Mouse (Mus musculus) kidney, embryonic 15.5 days (tissue): ENCODE data around the gene Cyb5d1. TPM values are rescaled to one million over a fixed set of nuclear protein-coding genes. Genes with fewer than 3 reads are reported as not detected.

Experiments
- ATAC-seq: fragments of 200-750 bp; cut with Nextera tagmentation; replicated peaks from 2 replicates; pipeline ENCODE4 v1.8.0; 2017; ENCODE audit warnings: moderate TSS enrichment; ENCODE audit not compliant: low FRiP score
- H3K27ac ChIP-seq: fragments of 300-500 bp; sonication (generic); 2 replicates; pipeline ENCODE4 v1.5.1; 2015; ENCODE audit warnings: mild to moderate bottlenecking, inconsistent platforms
- H3K27me3 ChIP-seq: fragments of 300-500 bp; sonication (generic); 2 replicates; pipeline ENCODE4 v1.6.1; 2015; ENCODE audit warnings: inconsistent platforms
- H3K36me3 ChIP-seq: fragments of 300-500 bp; sonication (generic); 2 replicates; pipeline ENCODE4 v1.6.1; 2015; ENCODE audit warnings: inconsistent platforms
- H3K4me1 ChIP-seq: fragments of 300-500 bp; sonication (generic); 2 replicates; pipeline ENCODE4 v1.6.1; 2015; ENCODE audit warnings: inconsistent platforms
- H3K4me2 ChIP-seq: fragments of 300-500 bp; sonication (generic); 2 replicates; pipeline ENCODE4 v1.6.1; 2015; ENCODE audit warnings: moderate library complexity, mild to moderate bottlenecking, inconsistent platforms
- H3K4me3 ChIP-seq: fragments of 300-500 bp; sonication (generic); replicated peaks from 2 replicates; pipeline ENCODE4 v1.5.1; 2015; ENCODE audit warnings: mild to moderate bottlenecking, inconsistent platforms
- H3K9ac ChIP-seq: fragments of 300-500 bp; sonication (generic); 2 replicates; pipeline ENCODE4 v1.6.1; 2015; ENCODE audit warnings: mild to moderate bottlenecking, inconsistent platforms
- H3K9me3 ChIP-seq: fragments of 300-500 bp; sonication (generic); replicated peaks from 2 replicates; pipeline ENCODE4 v1.6.1; 2016; ENCODE audit warnings: inconsistent platforms
- WGBS: fragments of 180-500 bp; shearing (Covaris S2); methylation state at CpG from one replicate; pipeline ENCODE4 v1.1.7; 2015; ENCODE audit warnings: mixed read lengths; 5-methylcytosine and 5-hydroxymethylcytosine counted together
- polyA plus RNA-seq: library from polyadenylated mRNA; unstranded; fragments of >200 nt; fragmentation: Nextera tagmentation; extraction: Ambion mirVana; gene quantifications from 2 replicates; pipeline ENCODE4 v1.2.1, GENCODE M21; 2015

The Cyb5d1 gene
- polyA plus RNA-seq, 1 experiment from 2014 or later = 30.5 TPM

GRCm38 (mm10) chr11:69414421-69415326 lies 19.2 kb upstream of the Cyb5d1 start:
- whole genome bisulfite sequencing = 10% methylated on average over 4 of the region's 4 CpGs
- ATAC-seq = no peak
- Histone ChIP-seq H3K4me2 (peak overlapping the region; percentile 95), H3K36me3 (peaks cover 16% of the 10 kb centered on the region), H3K4me3 (peak overlapping the region; percentile 77), H3K9ac (peak overlapping the region; percentile 70), H3K9me3 (no peaks in the 10 kb centered on the region), H3K27me3 (no peaks in the 10 kb centered on the region), H3K27ac (peak overlapping the region; percentile 97), H3K4me1 (peaks cover 72% of the 10 kb centered on the region)

GRCm38 (mm10) chr11:69413221-69414181 lies 18.1 kb upstream of the Cyb5d1 start, which contains the start of gene Kdm6b:
Gene Kdm6b (minus strand): TSS chr11:69413675.
- Histone ChIP-seq H3K4me3 (peak within 1 kb of the TSS; percentile 77), H3K36me3 (peaks cover 16% of the 10 kb centered on the region), H3K4me2 (peak within 1 kb of the TSS; percentile 95), H3K27ac (peak within 1 kb of the TSS; percentile 97), H3K4me1 (peaks cover 70% of the 10 kb centered on the region), H3K9ac (peak within 1 kb of the TSS; percentile 83), H3K9me3 (no peaks in the 10 kb centered on the region), H3K27me3 (no peaks in the 10 kb centered on the region)
- 30% methylated on average over 12 of the region's 12 CpGs for WGBS
- no peak for ATAC-seq

GRCm38 (mm10) chr11:69412548-69412947 lies 17.1 kb upstream of the Cyb5d1 start:
- H3K4me1 ChIP-seq = peaks cover 70% of the 10 kb centered on the region
- WGBS = 51% methylated on average over 7 of the region's 7 CpGs

GRCm38 (mm10) chr11:69411538-69412203 lies 16.2 kb upstream of the Cyb5d1 start:
- no peaks in the 10 kb centered on the region for H3K27me3 ChIP-seq
- WGBS = under 1% methylated on average over 39 of the region's 39 CpGs

More at GRCm38 (mm10) chr11:69412548-69412947, 17.1 kb upstream of the Cyb5d1 start:
- peak overlapping the region; percentile 95 for H3K4me2 ChIP-seq
- H3K36me3 ChIP-seq = peaks cover 24% of the 10 kb centered on the region
- H3K9ac ChIP-seq = 0 out of 2 replicates have a peak overlapping the region, but pooled peaks have one; percentile 83
- peak overlapping the region; percentile 97 for H3K27ac ChIP-seq
- H3K4me3 ChIP-seq = peak overlapping the region; percentile 77
- ATAC-seq = no peak
- H3K9me3 ChIP-seq = no peaks in the 10 kb centered on the region
- no peaks in the 10 kb centered on the region for H3K27me3 ChIP-seq

GRCm38 (mm10) chr11:69411073-69411535 lies 15.7 kb upstream of the Cyb5d1 start:
- H3K27me3 ChIP-seq = no peaks in the 10 kb centered on the region
- H3K4me2 ChIP-seq = peak overlapping the region; percentile 95
- peak overlapping the region; percentile 97 for H3K27ac ChIP-seq
- H3K36me3 ChIP-seq = peaks cover 38% of the 10 kb centered on the region
- H3K9ac ChIP-seq = peak overlapping the region; percentile 83
- peak overlapping the region; percentile 77 for H3K4me3 ChIP-seq
- H3K4me1 ChIP-seq = peaks cover 63% of the 10 kb centered on the region
- peak; percentile 57 for ATAC-seq
- no peaks in the 10 kb centered on the region for H3K9me3 ChIP-seq
- 0% methylated on average over 26 of the region's 26 CpGs for WGBS

More at GRCm38 (mm10) chr11:69411538-69412203, 16.2 kb upstream of the Cyb5d1 start:
- peak overlapping the region; percentile 97 for H3K27ac ChIP-seq
- peak overlapping the region; percentile 77 for H3K4me3 ChIP-seq
- peaks cover 65% of the 10 kb centered on the region for H3K4me1 ChIP-seq
- peak overlapping the region; percentile 83 for H3K9ac ChIP-seq
- peak overlapping the region; percentile 95 for H3K4me2 ChIP-seq
- ATAC-seq = no peak
- H3K36me3 ChIP-seq = peaks cover 33% of the 10 kb centered on the region
- no peaks in the 10 kb centered on the region for H3K9me3 ChIP-seq

- Histone ChIP-seq H3K4me1 (peaks cover 63% of the 10 kb centered on the region), H3K4me3 (peak overlapping the region; percentile 77), H3K27ac (peak overlapping the region; percentile 97), H3K9me3 (no peaks in the 10 kb centered on the region), H3K27me3 (no peaks in the 10 kb centered on the region), H3K36me3 (peaks cover 45% of the 10 kb centered on the region), H3K4me2 (peak overlapping the region; percentile 95), H3K9ac (peak overlapping the region; percentile 83)
- under 1% methylated on average over 41 of the region's 41 CpGs for WGBS
- peak; percentile 8 for ATAC-seq
Observed at GRCm38 (mm10) chr11:69410310-69411072, 15.1 kb upstream of the Cyb5d1 start.

- Histone ChIP-seq H3K4me2 (peak overlapping the region; percentile 95), H3K9me3 (no peaks in the 10 kb centered on the region), H3K27me3 (no peaks in the 10 kb centered on the region), H3K27ac (peak overlapping the region; percentile 97), H3K4me3 (peak overlapping the region; percentile 77), H3K4me1 (peaks cover 59% of the 10 kb centered on the region), H3K9ac (peak overlapping the region; percentile 83), H3K36me3 (peaks cover 50% of the 10 kb centered on the region)
- under 1% methylated on average over 18 of the region's 18 CpGs for WGBS
- ATAC-seq = no peak
Observed at GRCm38 (mm10) chr11:69410045-69410309, 14.5 kb upstream of the Cyb5d1 start.

GRCm38 (mm10) chr11:69409378-69410044 lies 14.1 kb upstream of the Cyb5d1 start:
- Histone ChIP-seq H3K27me3 (no peaks in the 10 kb centered on the region), H3K9me3 (no peaks in the 10 kb centered on the region), H3K4me3 (peak overlapping the region; percentile 77), H3K36me3 (peaks cover 54% of the 10 kb centered on the region), H3K9ac (peak overlapping the region; percentile 83), H3K4me2 (peak overlapping the region; percentile 95), H3K4me1 (peaks cover 54% of the 10 kb centered on the region), H3K27ac (peak overlapping the region; percentile 97)
- ATAC-seq = peak; percentile 38
- WGBS = under 1% methylated on average over 41 of the region's 46 CpGs

- Histone ChIP-seq H3K4me3 (peak overlapping the region; percentile 77), H3K4me2 (peak overlapping the region; percentile 95), H3K36me3 (peaks cover 62% of the 10 kb centered on the region), H3K27me3 (no peaks in the 10 kb centered on the region), H3K4me1 (peaks cover 47% of the 10 kb centered on the region), H3K9me3 (no peaks in the 10 kb centered on the region), H3K9ac (peak overlapping the region; percentile 83), H3K27ac (peak overlapping the region; percentile 97)
- ATAC-seq = peak; percentile 73
- under 1% methylated on average over 33 of the region's 33 CpGs for WGBS
Observed at GRCm38 (mm10) chr11:69408541-69409377, 13.3 kb upstream of the Cyb5d1 start.

GRCm38 (mm10) chr11:69407724-69408004 lies 12.2 kb upstream of the Cyb5d1 start:
- Histone ChIP-seq H3K9me3 (no peaks in the 10 kb centered on the region), H3K4me3 (peak overlapping the region; percentile 77), H3K4me2 (peak overlapping the region; percentile 95), H3K36me3 (peaks cover 64% of the 10 kb centered on the region), H3K27me3 (no peaks in the 10 kb centered on the region), H3K27ac (peak overlapping the region; percentile 97; the same call in 1 of the 2 replicates), H3K9ac (peak overlapping the region; percentile 83; the same call in 1 of the 2 replicates), H3K4me1 (peaks cover 36% of the 10 kb centered on the region)
- WGBS = 84% methylated on average over 4 of the region's 4 CpGs
- no peak for ATAC-seq
